Mouse (Mus musculus) left cerebral cortex, adult 11 months (tissue): ENCODE data around the gene Tdrd9.
A peak's percentile ranks its signal among the peaks of the same experiment; 100 is the strongest.

Source experiments
- DNase-seq: peaks from one replicate; pipeline ENCODE4 v3.0.0; 2022; ENCODE audit warnings: low spot score

Tdrd9 gene

DNA sequence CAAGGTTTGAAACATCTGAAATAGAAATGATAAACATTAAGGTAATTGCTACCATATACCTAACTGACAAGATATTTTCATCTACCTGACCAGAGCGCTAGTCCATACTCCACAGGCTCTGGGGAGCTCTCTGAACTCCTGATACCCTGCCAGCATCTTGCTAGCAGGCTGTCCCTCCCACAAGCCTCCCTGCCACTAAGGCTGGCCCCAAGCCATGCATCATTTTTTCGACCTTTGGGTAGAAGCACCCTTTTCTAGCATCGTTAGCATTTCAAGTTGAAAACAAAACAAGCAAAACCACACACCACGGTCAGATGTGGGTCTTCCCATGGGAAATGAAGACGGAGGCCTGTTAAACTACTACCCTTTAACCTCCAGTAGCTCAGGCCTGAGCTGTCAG, 8.0 kb upstream of the Tdrd9 start:
- DNase-seq = no peak

DNA sequence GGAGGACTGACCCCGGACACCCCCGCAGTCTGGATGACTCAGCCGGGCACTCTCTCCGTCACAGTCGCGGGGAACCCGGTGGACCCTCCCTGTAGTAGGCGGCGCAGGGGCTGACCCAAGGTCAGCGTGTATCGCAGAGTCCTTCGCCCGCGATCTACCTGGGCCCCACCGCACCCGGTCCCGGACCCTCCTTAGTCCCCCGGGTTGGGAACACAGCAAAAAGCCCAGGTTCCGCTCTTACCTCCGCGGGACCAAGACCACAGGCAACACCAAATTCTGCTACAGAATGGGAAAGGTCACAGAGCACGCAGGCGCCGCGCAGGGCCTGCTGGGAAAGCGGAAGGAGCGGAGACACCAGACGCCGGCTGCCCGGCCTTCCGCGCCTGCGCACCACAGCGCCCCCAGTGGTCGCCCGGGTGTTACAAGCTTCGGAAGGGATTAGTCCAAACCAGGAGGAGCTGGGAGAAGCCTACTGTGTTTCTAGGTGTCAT, 4.6 kb upstream of the Tdrd9 start, which contains the start of gene Atp5mpl:
TSS of gene Atp5mpl (minus strand) at position 295 of the 491 bp plus-strand sequence.
- DNase-seq = peak; percentile 89

DNA sequence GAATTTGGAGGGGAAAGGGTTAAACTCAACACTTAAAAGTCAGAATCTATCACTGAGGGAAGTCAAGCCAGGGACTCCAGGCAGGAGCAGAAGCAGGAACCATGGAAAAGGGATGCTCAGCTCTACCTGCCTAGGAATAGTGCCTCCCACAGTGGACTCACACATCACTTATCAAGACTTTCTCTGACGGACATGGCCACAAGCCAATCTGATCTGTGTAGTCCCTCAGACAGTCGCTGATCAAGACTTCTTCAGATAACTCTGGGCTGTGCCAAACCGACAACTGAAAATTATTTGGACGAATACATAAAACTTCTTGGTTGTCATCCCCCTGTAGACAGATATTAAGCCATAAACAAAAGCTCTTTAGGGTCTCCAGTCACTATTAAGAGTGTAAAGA, 1.3 kb upstream of the Tdrd9 start:
- DNase-seq = no peak

DNA sequence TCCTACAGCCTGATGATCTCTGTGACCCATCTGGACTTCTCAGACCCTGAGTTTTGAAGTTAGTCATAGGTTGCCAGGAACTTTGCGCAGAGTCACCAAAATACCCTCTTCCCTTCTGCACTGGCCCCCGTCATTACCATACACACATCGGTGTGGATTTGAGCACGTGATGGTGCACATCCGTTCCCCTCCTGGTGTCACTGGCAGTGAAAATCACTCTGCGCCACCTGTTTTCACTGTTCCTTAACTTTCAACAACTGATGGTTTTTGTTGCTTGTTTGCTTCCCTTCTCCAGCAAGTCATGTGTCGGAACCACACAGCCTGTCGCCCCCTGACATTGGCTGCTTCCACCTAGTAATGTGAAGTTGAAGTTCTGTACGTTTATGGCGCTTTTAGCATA, 1.1 kb downstream of the Tdrd9 start:
- DNase-seq = no peak

DNA sequence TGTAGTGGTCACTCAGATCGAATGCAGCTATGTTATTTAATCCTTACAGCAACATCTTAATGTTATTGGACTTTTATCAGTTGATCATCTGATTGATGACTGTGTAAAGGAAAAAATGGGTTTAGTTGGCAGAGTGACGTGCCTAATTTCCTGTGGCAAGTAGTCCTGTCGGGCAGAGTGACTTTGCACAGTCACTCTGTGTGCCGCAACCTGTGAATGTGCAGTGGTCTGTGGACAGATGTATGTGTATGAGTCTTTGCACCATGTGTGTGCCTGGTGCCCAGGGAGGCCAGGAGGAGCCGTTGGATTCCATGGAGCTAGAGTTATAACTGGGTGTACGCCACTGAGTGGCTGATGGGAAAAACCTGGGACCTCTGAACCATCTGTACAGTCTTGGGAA, 3.2 kb downstream of the Tdrd9 start:
- no peak for DNase-seq

DNA sequence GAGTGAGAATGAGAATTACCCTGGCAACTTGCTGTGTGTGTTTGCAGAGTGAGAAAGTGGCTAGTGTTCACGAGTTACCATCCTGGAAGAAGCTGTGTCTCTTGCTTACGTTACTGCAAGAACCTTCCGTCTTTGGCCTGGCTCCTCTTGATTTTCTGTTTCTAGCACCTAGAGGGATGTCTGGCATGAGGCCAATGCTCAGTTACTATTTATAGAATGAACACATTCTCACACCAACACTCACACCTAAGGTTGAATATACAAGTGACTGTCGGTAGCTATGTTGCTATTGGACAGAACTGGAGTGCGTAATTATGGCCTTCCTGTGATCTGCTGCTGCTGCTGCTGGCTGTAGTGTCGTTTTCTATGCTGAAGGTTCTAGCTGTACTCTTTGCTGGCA, 5.8 kb downstream of the Tdrd9 start:
- no peak for DNase-seq

DNA sequence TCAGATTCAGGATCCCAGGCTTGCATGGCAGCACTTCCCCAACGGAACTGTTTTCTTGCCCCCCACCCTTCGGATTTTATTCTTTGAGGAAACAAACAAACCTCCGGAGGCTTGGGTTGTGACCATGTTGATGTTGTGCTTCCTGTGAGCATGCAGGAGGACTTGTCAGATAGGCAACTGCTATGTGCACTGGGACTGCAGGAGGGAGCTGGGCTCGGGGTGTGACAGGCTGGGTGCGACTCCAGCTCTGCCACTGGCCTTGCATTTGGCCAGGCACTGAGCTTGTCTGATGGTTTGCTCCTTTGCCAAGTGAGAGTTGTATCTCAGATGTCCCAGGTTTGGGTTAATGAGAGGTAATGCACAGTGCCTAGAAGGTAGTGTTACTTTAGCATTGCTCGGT, 6.9 kb downstream of the Tdrd9 start:
- DNase-seq = no peak

DNA sequence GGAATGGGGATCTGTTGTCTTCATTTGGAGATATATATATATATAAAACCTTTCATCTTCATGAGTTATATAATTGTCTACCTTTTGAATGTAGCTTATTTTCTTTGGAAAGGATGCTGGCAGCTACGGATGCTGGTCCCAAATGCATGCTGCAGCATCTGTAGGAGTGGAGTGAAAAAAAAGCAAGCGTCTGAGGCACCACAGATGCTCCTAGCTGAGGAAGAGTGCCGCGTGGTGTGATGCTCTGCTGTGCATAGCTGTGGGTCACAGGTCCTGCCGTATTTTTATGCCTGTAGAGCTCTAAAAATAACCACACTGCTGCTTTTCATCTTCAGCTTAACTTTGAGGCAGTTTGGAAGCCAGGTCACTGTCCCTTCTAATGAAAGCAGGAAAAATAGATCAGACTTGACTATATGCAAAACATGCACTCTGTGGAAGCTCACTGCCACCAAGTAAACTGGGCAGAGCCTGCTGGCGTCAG, 9.6 kb downstream of the Tdrd9 start, which contains the start of gene Rd3l:
TSS of gene Rd3l (minus strand) at position 431 of the 481 bp plus-strand sequence.
- DNase-seq = no peak

DNA sequence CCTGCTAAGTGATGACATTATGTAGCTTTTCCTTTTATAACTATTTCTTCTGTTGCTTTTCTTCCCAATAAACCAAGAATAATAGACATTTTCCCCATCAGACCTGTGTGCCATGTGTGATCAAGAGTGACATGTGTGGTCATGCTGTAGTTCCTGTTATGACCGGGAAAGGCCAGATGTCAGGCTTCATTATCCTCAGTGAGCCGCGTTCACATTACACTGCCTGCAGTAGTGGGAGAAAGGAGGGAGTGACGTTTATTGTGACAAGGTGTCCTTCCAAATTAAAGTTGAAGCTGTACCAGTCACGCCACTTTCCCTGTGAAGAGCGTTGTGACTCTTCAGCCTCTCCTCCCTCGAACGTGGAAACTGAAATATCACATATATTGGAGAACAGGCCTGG, 10.5 kb downstream of the Tdrd9 start:
- DNase-seq = no peak

DNA sequence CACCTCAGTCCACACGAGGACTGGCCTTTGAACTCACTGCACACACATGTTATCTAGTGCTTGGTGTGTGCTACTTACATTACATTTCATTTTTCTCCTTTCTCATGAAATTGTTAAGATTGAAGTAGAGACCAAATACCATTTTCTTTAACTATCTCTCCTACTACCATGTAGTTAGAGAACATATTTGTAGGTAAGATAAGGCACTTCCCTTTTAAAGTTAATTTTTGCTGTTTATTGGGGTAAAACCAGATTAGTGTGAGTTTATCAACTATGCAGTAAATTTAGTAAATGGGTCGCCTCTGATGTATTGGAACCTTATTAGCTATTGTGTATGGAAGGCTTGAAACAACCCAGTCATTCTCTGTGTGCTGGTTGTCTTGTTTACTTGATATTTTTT, 11.8 kb downstream of the Tdrd9 start:
- no peak for DNase-seq

DNA sequence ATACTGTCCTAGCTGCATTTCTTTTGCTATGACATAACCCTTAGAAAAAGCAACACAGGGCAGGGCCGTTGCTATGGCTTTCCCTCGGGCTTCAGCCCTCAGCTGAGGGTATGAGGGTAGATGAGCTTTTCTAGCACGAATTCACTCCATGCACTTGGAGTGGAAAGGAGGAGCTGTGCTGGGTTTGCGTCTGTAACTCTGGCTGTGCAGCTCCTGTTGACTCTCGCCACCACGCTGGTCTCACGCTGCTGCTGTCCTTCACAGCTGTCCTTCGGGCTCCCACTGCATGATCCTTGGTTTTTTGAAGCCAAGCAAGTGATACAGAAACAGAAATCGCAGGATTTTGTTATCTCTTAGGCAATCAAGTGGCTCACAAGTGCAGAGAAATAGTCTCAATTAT, 15.4 kb downstream of the Tdrd9 start:
- no peak for DNase-seq

DNA sequence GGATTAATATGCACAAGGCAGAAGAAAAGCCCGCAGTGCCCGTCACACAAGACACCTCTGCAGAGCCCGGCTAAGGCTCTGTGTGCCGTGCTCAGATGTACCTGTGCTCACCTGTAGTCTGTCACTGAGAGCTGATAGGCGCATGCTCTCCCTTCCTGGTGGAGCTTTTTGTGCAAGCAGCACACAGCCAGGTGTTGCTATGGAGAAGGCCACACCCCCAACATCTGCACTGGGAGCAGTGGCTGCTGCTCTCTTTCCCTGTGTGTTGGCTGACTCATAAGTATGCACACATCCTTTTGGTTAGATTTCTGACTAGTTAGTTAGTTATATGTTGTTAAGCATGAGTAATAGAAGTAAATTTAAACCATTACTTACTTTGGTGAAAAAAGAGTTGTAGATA, 21.3 kb downstream of the Tdrd9 start:
- no peak for DNase-seq

DNA sequence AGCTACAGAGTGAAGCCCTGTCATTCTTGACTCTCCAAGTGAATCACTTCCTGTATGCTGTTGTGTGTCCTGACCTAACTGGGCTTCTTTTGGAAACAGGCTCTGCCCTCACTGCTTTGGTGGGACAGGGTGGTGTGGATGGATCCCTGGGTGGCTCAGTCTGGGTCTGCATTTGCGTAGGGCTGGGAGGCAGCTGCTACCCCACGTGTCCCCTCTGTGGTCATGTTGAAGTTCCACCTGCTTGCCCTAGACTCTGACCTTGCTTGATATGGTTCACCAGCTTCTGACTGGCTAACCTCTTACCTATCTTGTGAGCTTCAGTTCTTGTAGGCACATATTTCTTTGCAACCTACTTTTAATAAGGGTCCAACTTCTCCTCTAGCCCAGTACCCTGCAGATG, 23.8 kb downstream of the Tdrd9 start:
- DNase-seq = no peak

DNA sequence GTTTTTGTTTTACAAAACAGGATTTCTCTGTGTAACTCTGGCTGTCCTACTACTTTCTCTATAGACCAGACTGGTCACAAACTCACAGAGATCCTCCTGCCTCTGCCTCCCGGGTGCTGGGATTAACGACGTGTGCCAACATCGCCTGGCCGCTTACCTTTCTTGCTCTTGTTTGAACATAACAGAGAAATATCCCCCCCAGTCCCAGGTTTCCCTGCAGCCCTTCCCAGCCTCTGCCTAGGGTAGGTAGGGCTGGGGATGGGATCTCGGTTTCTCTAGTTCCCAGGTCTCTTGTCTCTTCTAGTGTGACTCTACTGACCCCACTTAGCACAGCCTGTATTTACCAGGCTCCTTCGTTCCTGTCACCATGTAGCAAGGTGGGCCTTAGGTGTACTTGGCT, 28.4 kb downstream of the Tdrd9 start:
- DNase-seq = no peak

DNA sequence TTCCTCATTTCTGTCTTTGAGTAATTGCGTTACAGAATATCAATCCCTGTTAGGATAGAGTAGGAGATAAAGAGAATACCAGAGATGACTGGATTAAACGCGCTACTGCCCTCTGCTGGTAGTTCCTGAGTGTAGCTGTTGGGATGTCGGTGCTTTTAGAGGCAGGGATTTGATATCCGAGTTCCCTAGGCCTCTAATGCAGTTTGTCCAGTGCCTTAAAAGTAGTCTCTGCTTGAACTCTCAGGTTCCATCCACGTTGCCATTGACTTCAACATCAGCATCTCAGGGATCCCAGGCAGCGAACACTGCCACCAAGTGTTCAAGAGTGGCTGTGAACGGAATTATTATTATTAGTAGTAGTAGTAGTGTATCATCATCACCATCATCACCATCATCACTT, 29.9 kb downstream of the Tdrd9 start:
- DNase-seq = peak; percentile 30

DNA sequence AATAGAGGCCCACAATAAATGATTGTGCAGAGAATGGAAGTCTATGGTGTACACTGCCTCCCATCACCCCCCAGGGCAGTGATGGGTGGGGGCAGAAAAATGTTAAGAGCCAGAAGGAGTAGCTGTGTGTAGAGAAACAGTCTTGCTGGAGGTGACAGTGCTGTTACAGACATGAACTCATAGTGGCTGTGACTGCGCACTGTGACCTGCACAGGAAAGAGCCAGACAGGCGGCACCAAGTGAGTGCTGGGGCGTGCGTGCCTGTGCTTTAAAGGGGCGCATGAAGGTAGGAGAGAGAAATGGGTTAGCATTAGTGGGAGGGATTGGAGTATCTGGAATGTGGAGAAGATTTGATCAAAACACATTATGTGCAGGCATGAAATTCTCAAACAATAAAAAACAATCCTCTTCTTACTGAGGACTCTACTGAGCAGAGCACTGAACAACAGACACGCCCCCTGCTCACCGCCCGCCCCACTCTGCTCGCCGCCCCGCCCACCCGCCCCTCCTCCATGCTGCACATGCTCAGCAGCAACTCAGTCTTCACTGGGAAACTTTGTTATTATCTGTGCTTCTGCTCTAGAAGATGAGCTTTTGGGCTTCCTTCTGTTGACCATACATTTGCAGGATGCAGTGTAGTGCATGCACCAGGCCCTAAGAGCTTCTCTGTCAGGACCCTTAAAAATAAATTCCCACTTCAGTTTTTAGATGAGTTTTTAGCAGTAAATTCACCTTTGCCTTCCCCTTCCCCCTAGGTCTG, 41.3 kb downstream of the Tdrd9 start:
- DNase-seq = no peak

DNA sequence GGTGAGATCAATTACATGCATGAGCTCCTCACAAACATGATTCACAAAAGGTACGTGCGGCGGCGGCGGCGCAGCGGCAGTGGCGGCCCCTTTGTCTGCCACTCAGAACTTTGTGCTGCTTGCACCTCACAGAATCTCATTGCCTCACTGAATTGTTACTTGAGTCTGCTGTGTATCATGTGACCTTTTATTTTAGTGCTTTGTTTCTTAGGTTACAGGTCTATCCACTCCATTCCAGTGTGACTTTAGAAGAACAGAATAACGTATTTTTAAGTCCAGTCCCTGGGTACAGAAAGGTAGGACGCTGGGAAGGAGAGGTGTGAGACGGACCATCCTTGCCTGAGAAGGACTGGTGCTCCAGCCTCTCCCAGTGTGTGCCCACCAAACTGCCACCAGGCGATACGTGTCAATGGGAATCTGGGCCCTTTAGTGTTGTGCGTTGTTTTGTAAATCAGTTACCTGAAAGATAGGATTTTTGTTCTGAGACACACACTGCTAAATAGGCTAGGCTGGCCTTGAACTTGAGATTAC, 42.0 kb downstream of the Tdrd9 start:
- no peak for DNase-seq

DNA sequence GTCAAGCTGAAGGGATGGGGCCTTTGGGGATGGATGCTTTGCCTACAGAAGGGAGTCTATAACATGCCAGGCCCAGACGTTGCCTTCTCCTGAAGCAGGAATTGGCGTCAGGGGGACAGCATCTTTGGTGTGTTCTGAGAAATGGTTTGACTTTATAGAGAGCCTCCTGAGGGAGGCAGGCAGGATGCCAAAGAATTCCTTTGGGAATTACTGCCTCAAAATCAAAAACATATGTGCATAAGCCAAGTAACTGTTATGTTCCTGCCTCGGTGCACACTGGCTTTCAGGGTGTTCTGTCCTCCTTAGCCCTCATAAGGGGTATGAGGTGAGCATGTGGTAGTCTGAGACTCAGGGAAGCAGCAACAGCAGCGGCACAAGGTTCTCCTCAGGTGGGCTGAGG, 45.0 kb downstream of the Tdrd9 start:
- no peak for DNase-seq

DNA sequence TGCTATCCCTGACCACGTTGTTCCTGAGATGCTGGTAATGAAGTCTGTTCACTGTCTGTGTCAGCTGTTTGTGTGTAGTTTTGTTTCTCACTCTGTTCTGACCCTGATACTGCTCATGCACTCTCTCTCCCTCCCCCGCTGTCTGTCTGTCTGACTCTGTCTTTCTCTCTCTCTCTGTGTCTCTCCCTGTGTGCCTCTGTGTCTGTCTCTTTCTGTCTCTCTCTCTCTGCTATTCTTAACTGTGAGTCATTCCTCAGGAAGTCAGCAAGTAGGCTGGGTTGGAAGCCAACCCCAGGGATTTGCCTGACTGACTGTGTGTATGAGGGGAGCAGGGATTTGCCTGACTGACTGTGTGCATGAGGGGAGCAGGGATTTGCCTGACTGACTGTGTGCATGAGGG, 51.9 kb downstream of the Tdrd9 start:
- DNase-seq = no peak

DNA sequence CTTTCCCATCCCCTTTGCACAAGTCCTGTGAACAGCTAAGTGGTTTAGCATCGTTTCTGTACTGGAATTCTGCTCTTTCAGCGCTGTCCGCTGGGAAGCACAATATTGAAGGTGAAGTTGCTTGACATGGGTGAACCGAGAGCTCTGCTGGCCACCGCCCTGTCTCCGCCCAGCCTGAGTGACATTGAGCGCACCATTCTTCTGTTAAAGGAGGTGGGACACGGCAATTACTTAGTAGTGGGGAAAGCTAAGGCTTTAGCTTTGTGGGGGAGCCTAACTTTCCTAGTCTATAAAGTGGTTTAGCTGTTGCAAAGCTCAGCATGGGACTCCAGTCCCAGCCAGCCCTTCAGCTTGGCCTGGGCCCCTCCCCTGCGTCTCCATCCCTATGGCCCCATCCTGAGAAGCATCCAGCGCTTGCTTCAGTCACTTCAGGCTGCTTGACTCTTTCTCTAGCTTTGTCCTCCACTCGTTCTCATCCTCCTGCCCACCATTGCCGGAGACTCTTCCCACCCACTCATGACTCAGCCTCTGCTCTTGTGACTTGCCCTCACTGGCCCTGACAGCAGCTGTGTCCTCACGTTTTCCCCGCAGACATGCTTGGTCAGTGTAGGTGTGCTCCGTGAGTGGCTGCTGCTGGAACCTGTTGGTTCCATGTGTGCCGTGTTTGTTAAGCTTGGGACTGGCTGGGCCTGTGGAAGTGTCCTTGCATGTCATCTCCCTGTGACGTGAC, 53.4 kb downstream of the Tdrd9 start:
- DNase-seq = no peak

DNA sequence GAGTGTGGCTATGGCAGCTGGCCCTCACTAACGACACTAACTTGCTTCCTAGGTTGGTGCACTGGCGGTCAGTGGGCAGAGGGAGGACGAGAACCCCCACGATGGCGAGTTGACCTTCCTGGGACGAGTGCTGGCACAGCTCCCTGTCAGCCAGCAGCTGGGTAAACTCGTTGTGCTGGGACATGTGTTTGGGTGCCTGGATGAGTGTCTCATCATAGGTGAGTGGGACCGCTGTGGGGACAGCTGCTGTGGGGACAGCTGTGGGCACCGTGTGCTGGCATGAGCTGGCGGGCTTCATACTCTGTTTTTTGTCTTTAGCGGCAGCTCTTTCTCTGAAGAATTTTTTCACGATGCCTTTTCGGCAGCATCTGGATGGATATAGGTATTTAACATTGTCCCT, 54.1 kb downstream of the Tdrd9 start:
- DNase-seq = no peak

DNA sequence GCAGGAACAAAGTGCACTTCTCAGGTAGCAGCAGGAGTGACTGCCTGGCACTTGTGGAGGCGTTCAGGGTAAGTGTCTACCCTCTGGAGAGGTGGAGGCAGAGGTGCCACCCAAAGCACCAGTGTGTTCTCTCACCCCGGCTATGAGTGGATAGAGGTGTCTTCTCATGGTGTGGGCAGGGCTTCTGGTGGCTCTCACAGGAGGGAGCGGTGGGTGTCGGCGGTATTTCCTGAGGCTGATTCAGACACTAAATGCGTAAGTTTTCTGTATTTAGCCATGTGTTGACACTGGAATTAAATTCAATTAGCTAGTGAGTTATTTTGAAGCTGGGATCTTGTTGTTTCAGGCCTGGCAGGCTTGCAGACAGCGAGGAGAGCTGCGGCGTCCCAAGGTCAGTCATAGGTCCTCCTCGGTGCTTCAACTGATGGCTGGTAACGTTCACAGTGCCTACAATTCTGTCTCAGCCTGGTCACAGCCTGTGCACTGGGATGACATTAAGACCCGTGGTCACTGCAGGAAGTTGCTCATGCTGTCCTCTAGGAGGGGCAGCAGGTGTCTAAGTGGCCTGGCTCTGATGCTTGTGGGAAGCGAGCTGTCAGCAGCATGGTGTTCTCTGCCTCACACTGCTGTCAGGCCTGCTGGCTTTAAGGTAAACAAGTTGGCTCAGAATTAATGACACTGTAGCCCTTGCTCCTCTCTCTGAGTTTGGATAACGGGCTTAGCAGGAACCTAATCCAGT, 54.7 kb downstream of the Tdrd9 start:
- DNase-seq = no peak
